In the genomic region with DNA sequence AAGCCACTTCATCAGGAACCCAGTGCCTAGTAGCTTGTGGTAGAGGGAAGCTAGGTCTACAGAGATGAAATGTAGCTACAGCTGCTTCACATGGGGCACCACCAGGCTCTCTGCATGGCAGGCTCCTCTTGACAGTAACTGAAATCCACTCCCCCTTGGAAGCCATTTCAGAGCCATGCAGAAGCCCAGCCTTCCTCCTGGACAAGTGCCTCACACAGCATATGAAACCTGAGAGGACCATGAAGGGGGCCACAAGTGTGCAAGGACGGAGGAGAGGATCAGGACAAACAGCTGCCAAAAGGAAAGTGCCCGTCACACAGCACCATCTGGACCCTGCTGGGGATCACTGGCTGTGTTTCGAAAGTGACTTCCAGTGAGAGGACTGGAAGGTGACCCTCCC, we compare ENCODE assay signal across 14 mouse cellular contexts.
"Had no signal": no experiment of that assay in that cellular context is flagged by ENCODE, and none has a peak within 500 bp of the region (broad histone marks: within the 10 kb centered on the region; RNA-seq: fewer than 3 reads in every experiment).

No protein-coding gene starts in this region.

- H3K4me1 ChIP-seq: liver, embryonic 13.5 days had no signal

- DNase-seq: kidney, adult 18-20 months; kidney, adult 9 months; kidney, postnatal 14 days; layer of hippocampus, adult 9-11 months; liver, embryonic 13.5 days; lung, adult 2 months; lung, postnatal 14 days; lung, postnatal 4 days; midbrain, embryonic 14.5 days; thymus, adult 2 months; thymus, postnatal 14 days; thymus, postnatal 4 days had no signal

- H3K27ac ChIP-seq: layer of hippocampus, adult 2 months; liver, embryonic 13.5 days; stomach, postnatal 0 days had no signal

- H3K4me3 ChIP-seq: layer of hippocampus, adult 2 months; liver, embryonic 13.5 days had no signal

- H3K27me3 ChIP-seq: liver, embryonic 13.5 days had no signal

- H3K9ac ChIP-seq: liver, embryonic 13.5 days had no signal

- H3K4me2 ChIP-seq: liver, embryonic 13.5 days had no signal

- H3K36me3 ChIP-seq: liver, embryonic 13.5 days had no signal

- H3K9me3 ChIP-seq: liver, embryonic 13.5 days had no signal
